Mouse (Mus musculus) hematopoietic stem cell, adult 5-6 weeks (primary cell): ENCODE data around the gene Sh3pxd2a. TPM values are rescaled to one million over a fixed set of nuclear protein-coding genes. Genes with fewer than 3 reads are reported as not detected.

ENCODE experiments used
- ATAC-seq, 2 experiments: fragments of 125-278 bp in 1 of 2; replicated peaks in 1 of 2; 2 replicates each; pipeline ENCODE4 v1.8.0; 2016 to 2017; ENCODE audit warnings: inconsistent platforms in 2 of 2, mild to moderate bottlenecking in 2 of 2, moderate number of reproducible peaks in 2 of 2, low read depth in 1 of 2, moderate TSS enrichment in 1 of 2; ENCODE audit not compliant: low FRiP score in 2 of 2, poor library complexity in 2 of 2, severe bottlenecking in 2 of 2, insufficient read depth in 1 of 2, low TSS enrichment in 1 of 2
- total RNA-seq: library from RNA; stranded (forward); fragments of 172-1452, 232-1000 nt; gene quantifications from 2 replicates; pipeline ENCODE4 v1.2.3, GENCODE M21; 2017

Sh3pxd2a gene
- total RNA-seq, 1 experiment from 2014 or later, result 4.2 TPM

- ATAC-seq, result no peak
Observed at GRCm38 (mm10) chr19:47497313-47497712, 33.1 kb upstream of the Sh3pxd2a start.

- no peak for ATAC-seq
Observed at GRCm38 (mm10) chr19:47493017-47493997, 29.1 kb upstream of the Sh3pxd2a start.

GRCm38 (mm10) chr19:47492422-47492821 lies 28.2 kb upstream of the Sh3pxd2a start:
- no peak for ATAC-seq

- no peak for ATAC-seq
Observed at GRCm38 (mm10) chr19:47491853-47492252, 27.7 kb upstream of the Sh3pxd2a start.

- ATAC-seq, result no peak
Observed at GRCm38 (mm10) chr19:47489233-47489632, 25.0 kb upstream of the Sh3pxd2a start.

- no peak for ATAC-seq
Observed at GRCm38 (mm10) chr19:47488250-47488649, 24.0 kb upstream of the Sh3pxd2a start.

GRCm38 (mm10) chr19:47487572-47487971 lies 23.4 kb upstream of the Sh3pxd2a start:
- no peak for ATAC-seq

GRCm38 (mm10) chr19:47485997-47486566 lies 21.9 kb upstream of the Sh3pxd2a start:
- ATAC-seq, result peak in 1 of 2 experiments; percentile 29; a peak in 1 of 4 replicates

- ATAC-seq, result no peak
Observed at GRCm38 (mm10) chr19:47484110-47484509, 19.9 kb upstream of the Sh3pxd2a start.

- no peak for ATAC-seq
Observed at GRCm38 (mm10) chr19:47483346-47483745, 19.1 kb upstream of the Sh3pxd2a start.

- no peak for ATAC-seq
Observed at GRCm38 (mm10) chr19:47473453-47473852, 9.3 kb upstream of the Sh3pxd2a start.

GRCm38 (mm10) chr19:47472881-47473400 lies 8.7 kb upstream of the Sh3pxd2a start:
- ATAC-seq, result no peak

GRCm38 (mm10) chr19:47471808-47472207 lies 7.6 kb upstream of the Sh3pxd2a start:
- ATAC-seq, result no peak

- ATAC-seq, result no peak
Observed at GRCm38 (mm10) chr19:47468750-47469149, 4.5 kb upstream of the Sh3pxd2a start.

GRCm38 (mm10) chr19:47466775-47467174 lies 2.6 kb upstream of the Sh3pxd2a start:
- ATAC-seq, result no peak

GRCm38 (mm10) chr19:47465467-47465866 lies 1.3 kb upstream of the Sh3pxd2a start:
- peak; percentile 42 to 58; a peak in 3 of 4 replicates for ATAC-seq

- peak; percentile 14 to 30; a peak in 2 of 4 replicates for ATAC-seq
Observed at GRCm38 (mm10) chr19:47463636-47464303, 431 bp downstream of the Sh3pxd2a start.

- ATAC-seq, result 0 out of 4 replicates have a peak, but pooled peaks of 1 of the 2 experiments have one; percentile 38
Observed at GRCm38 (mm10) chr19:47463206-47463605, 995 bp downstream of the Sh3pxd2a start.
